In the genomic region with DNA sequence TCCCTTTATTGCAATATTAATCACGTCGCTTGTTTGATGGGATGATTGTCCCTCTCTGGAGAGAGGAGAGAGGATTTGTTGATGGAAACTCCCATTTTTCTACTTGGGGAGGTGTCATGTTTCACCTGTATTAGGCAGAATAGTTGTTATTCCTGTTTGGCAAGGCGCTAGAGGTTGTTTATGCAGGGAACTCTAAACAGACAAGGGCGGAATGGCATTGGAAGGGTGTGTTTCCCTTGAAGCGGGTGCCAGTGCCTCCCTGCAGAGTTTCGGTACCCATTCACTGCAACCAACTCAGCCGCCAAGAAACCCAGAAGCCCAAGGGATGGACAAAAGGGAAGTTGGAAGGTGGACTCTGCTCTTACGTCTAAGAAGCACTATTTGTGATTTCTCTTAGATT, we compare ENCODE assay signal across 32 mouse cellular contexts. TPM values are rescaled to one million over a fixed set of nuclear protein-coding genes. Genes with fewer than 3 reads are reported as not detected.
DNase-seq lines count a peak whose midpoint lies in the region; ATAC-seq lines count a peak whose summit lies in the region.
"Had no signal": no experiment of that assay in that cellular context is flagged by ENCODE, and none has a peak within 500 bp of the region (broad histone marks: within the 10 kb centered on the region; RNA-seq: fewer than 3 reads in every experiment).

No protein-coding gene starts in this region.

- H3K27me3 ChIP-seq in kidney, embryonic 16.5 days (ENCODE audit: insufficient read depth, low read length) = no peaks in the 10 kb centered on the region
- H3K27me3 ChIP-seq in hindbrain, embryonic 10.5 days (ENCODE audit: insufficient read depth, poor library complexity, severe bottlenecking) = no peaks in the 10 kb centered on the region
- H3K27me3 ChIP-seq in hindbrain, embryonic 13.5 days = no peaks in the 10 kb centered on the region
- H3K27me3 ChIP-seq: embryonic facial prominence, embryonic 12.5 days; forebrain, embryonic 12.5 days; intestine, embryonic 15.5 days; limb, embryonic 13.5 days; midbrain, embryonic 15.5 days; neural tube, embryonic 15.5 days; stomach, embryonic 15.5 days had no signal

- DNase-seq in kidney, adult 11 months = peak; percentile 63
- no peak for DNase-seq in kidney, adult 18-20 months
- peak; percentile 52 for DNase-seq in kidney, postnatal 14 days
- DNase-seq in R1 (ENCODE audit: low read depth, low spot score) = peak; percentile 62
- peak; percentile 38 to 61 for DNase-seq in kidney, postnatal 36 days
- DNase-seq in hindbrain, embryonic 10.5 days (ENCODE audit: low spot score) = no peak
- DNase-seq: adrenal gland, adult 8-10 months; cerebellum, adult 8-10 months; cerebellum, postnatal 25 days; forebrain, postnatal 0 days; heart, postnatal 10 days; lung, embryonic 14.5 days; lung, postnatal 14 days; retina, postnatal 1 day; right cerebral cortex, postnatal 14 days; thymus, postnatal 14 days had no signal

- H3K4me2 ChIP-seq in kidney, embryonic 16.5 days (replicated peaks; ENCODE audit: low read depth, low read length) = no peak overlapping the region
- no peak overlapping the region for H3K4me2 ChIP-seq in hindbrain, embryonic 13.5 days
- H3K4me2 ChIP-seq: embryonic facial prominence, embryonic 12.5 days; forebrain, embryonic 12.5 days; heart, embryonic 13.5 days; intestine, embryonic 15.5 days; limb, embryonic 13.5 days; lung, embryonic 14.5 days; midbrain, embryonic 15.5 days; neural tube, embryonic 15.5 days; stomach, embryonic 15.5 days had no signal

- no peak overlapping the region for H3K9ac ChIP-seq in kidney, embryonic 16.5 days (replicated peaks; ENCODE audit: low read length)
- no peak overlapping the region for H3K9ac ChIP-seq in hindbrain, embryonic 13.5 days
- H3K9ac ChIP-seq: embryonic facial prominence, embryonic 12.5 days; forebrain, embryonic 12.5 days; forebrain, postnatal 0 days; heart, embryonic 13.5 days; intestine, embryonic 15.5 days; limb, embryonic 13.5 days; liver, embryonic 14.5 days; lung, embryonic 14.5 days; midbrain, embryonic 15.5 days; neural tube, embryonic 15.5 days; stomach, embryonic 15.5 days had no signal

- ATAC-seq in kidney, embryonic 16.5 days (ENCODE audit: low FRiP score, low TSS enrichment) = no peak
- no peak for ATAC-seq in hindbrain, embryonic 13.5 days (ENCODE audit: low FRiP score)
- ATAC-seq: forebrain, postnatal 0 days; hindbrain, postnatal 0 days; intestine, embryonic 15.5 days; midbrain, embryonic 15.5 days had no signal

- no peak overlapping the region for H3K4me3 ChIP-seq in kidney, embryonic 16.5 days (ENCODE audit: low read length)
- H3K4me3 ChIP-seq in hindbrain, embryonic 10.5 days = no peak overlapping the region
- H3K4me3 ChIP-seq in hindbrain, embryonic 13.5 days = no peak overlapping the region
- H3K4me3 ChIP-seq: embryonic facial prominence, embryonic 12.5 days; forebrain, embryonic 12.5 days; heart, embryonic 13.5 days; intestine, embryonic 15.5 days; left cerebral cortex, adult 2 months; limb, embryonic 13.5 days; midbrain, embryonic 10.5 days; midbrain, embryonic 15.5 days; neural tube, embryonic 15.5 days; stomach, embryonic 15.5 days had no signal

- peaks cover 9% of the 10 kb centered on the region; the same call in 1 of the 2 replicates for H3K4me1 ChIP-seq in kidney, embryonic 16.5 days (ENCODE audit: insufficient read depth, low read length)
- H3K4me1 ChIP-seq in hindbrain, embryonic 10.5 days (replicated peaks) = no peaks in the 10 kb centered on the region
- H3K4me1 ChIP-seq in hindbrain, embryonic 13.5 days (replicated peaks) = no peaks in the 10 kb centered on the region
- H3K4me1 ChIP-seq: forebrain, embryonic 12.5 days; intestine, embryonic 15.5 days; midbrain, embryonic 10.5 days; midbrain, embryonic 15.5 days; neural tube, embryonic 15.5 days; stomach, embryonic 15.5 days had no signal

- no peaks in the 10 kb centered on the region for H3K9me3 ChIP-seq in kidney, embryonic 16.5 days (ENCODE audit: low read length)
- no peaks in the 10 kb centered on the region for H3K9me3 ChIP-seq in hindbrain, embryonic 10.5 days
- H3K9me3 ChIP-seq in hindbrain, embryonic 13.5 days = no peaks in the 10 kb centered on the region
- H3K9me3 ChIP-seq: embryonic facial prominence, embryonic 12.5 days; forebrain, embryonic 12.5 days; heart, embryonic 13.5 days; intestine, embryonic 15.5 days; limb, embryonic 13.5 days; midbrain, embryonic 10.5 days; midbrain, embryonic 15.5 days; neural tube, embryonic 15.5 days; stomach, embryonic 15.5 days had no signal

- no peak overlapping the region for H3K27ac ChIP-seq in kidney, embryonic 16.5 days (ENCODE audit: low read length)
- H3K27ac ChIP-seq in hindbrain, embryonic 10.5 days = no peak overlapping the region
- H3K27ac ChIP-seq in hindbrain, embryonic 13.5 days = no peak overlapping the region
- H3K27ac ChIP-seq: embryonic facial prominence, embryonic 12.5 days; forebrain, embryonic 12.5 days; heart, embryonic 13.5 days; hindbrain, postnatal 0 days; intestine, embryonic 15.5 days; left cerebral cortex, adult 2 months; limb, embryonic 13.5 days; liver, embryonic 14.5 days; midbrain, embryonic 10.5 days; midbrain, embryonic 15.5 days; neural tube, embryonic 15.5 days; stomach, embryonic 15.5 days had no signal

- no peaks in the 10 kb centered on the region for H3K36me3 ChIP-seq in kidney, embryonic 16.5 days (ENCODE audit: insufficient read depth, low read length)
- H3K36me3 ChIP-seq in hindbrain, embryonic 10.5 days = no peaks in the 10 kb centered on the region
- H3K36me3 ChIP-seq in hindbrain, embryonic 13.5 days = no peaks in the 10 kb centered on the region
- H3K36me3 ChIP-seq: embryonic facial prominence, embryonic 12.5 days; forebrain, embryonic 12.5 days; heart, embryonic 13.5 days; intestine, embryonic 15.5 days; limb, embryonic 13.5 days; midbrain, embryonic 10.5 days; midbrain, embryonic 15.5 days; neural tube, embryonic 15.5 days; stomach, embryonic 15.5 days had no signal

- WGBS in kidney, embryonic 16.5 days = 47% methylated on average over 8 of the region's 8 CpGs
- WGBS in hindbrain, embryonic 10.5 days = 67% methylated on average over 8 of the region's 8 CpGs
- 70% methylated on average over 8 of the region's 8 CpGs for WGBS in hindbrain, embryonic 13.5 days

RNA-seq across cellular contexts. Expression of a gene that starts 15.6 kb away (rescaled TPM):
- 24.8 and 25.1 TPM in 2 replicates for polyA plus RNA-seq in kidney, embryonic 16.5 days (2015; fragmentation: Nextera tagmentation; extraction: Ambion mirVana)
- polyA plus RNA-seq in hindbrain, embryonic 10.5 days (2016; fragmentation: Nextera tagmentation; extraction: Ambion mirVana) = 12.8 and 16.1 TPM in 2 replicates
- polyA plus RNA-seq in hindbrain, embryonic 13.5 days (2015; fragmentation: Nextera tagmentation; extraction: Ambion mirVana) = 8.5 and 9.7 TPM in 2 replicates

RNA-seq across cellular contexts. Expression of a gene that starts 33.8 kb away (rescaled TPM):
- not detected in 2 replicates for polyA plus RNA-seq in kidney, embryonic 16.5 days (2015; fragmentation: Nextera tagmentation; extraction: Ambion mirVana)
- 0.26 and 0.60 TPM in 2 replicates for polyA plus RNA-seq in hindbrain, embryonic 10.5 days (2016; fragmentation: Nextera tagmentation; extraction: Ambion mirVana)
- polyA plus RNA-seq in hindbrain, embryonic 13.5 days (2015; fragmentation: Nextera tagmentation; extraction: Ambion mirVana) = not detected in 2 replicates
- polyA plus RNA-seq: forebrain, embryonic 12.5 days; forebrain, postnatal 0 days; gonadal fat pad, adult 2 months; hindbrain, postnatal 0 days; intestine, embryonic 15.5 days; liver, embryonic 14.5 days; lung, embryonic 14.5 days; midbrain, embryonic 15.5 days; neural tube, embryonic 15.5 days; small intestine, adult 2 months; stomach, embryonic 15.5 days had no signal

Comparison
In these comparisons a context has a peak if more than half of its experiments do, and no peak if none do; other contexts are left out.
1. DNase-seq: peak in kidney, adult 11 months (single experiment), kidney, postnatal 14 days (single experiment), R1 (single experiment) and kidney, postnatal 36 days (2 of 2); none in kidney, adult 18-20 months (single experiment) and hindbrain, embryonic 10.5 days (single experiment).